Mouse (Mus musculus) embryonic fibroblast, embryonic 13.5 days (primary cell): ENCODE results near the gene Itih2.

Experiments
- CTCF ChIP-seq: IDR thresholded peaks from 2 replicates; pipeline ENCODE4 v1.5.1; 2011; ENCODE audit warnings: mild to moderate bottlenecking, control low read depth, low read length, moderate library complexity, borderline replicate concordance; ENCODE audit not compliant: insufficient read depth
- POLR2A ChIP-seq: IDR thresholded peaks from 2 replicates; pipeline ENCODE4 v1.6.1; 2011; ENCODE audit warnings: low read depth, mild to moderate bottlenecking, control low read depth, low read length, moderate library complexity

GRCm38 (mm10) chr2:10058836-10059235 is 72.4 kb downstream of the Itih2 start:
- no peak for TF ChIP-seq CTCF
- TF ChIP-seq POLR2A = no peak
